Mouse (Mus musculus) MEL (cell line): ENCODE measurements around the gene Acot7. TPM values are rescaled to one million over a fixed set of nuclear protein-coding genes. Genes with fewer than 3 reads are reported as not detected.

ENCODE experiments used
- DNase-seq: peaks from one replicate; pipeline ENCODE4 v3.0.0; 2011; ENCODE audit warnings: low read depth, low spot score
- H3K27ac ChIP-seq: 2 replicates; pipeline ENCODE4 v1.5.1; 2012; ENCODE audit warnings: low read depth, mild to moderate bottlenecking, control low read depth, low read length, moderate library complexity; ENCODE audit not compliant: control insufficient read depth
- H3K27me3 ChIP-seq, 2 experiments: fragments of 150-350 bp in 1 of 2; sonication (generic) in 1 of 2; 2 replicates each; pipeline ENCODE4 v1.6.1; 2012; ENCODE audit warnings: low read length in 2 of 2, mild to moderate bottlenecking in 2 of 2, improper control_type of control experiment in 1 of 2, moderate library complexity in 1 of 2; ENCODE audit not compliant: insufficient read depth in 2 of 2, control insufficient read depth in 1 of 2
- H3K36me3 ChIP-seq, 2 experiments: 2 replicates each; pipeline ENCODE4 v1.6.1; 2012 to 2014; ENCODE audit warnings: low read length in 2 of 2, improper control_type of control experiment in 1 of 2, inconsistent platforms in 1 of 2, mild to moderate bottlenecking in 1 of 2; ENCODE audit not compliant: insufficient read depth in 2 of 2, control insufficient read depth in 1 of 2
- H3K4me1 ChIP-seq, 2 experiments: fragments of 150-350 bp in 1 of 2; sonication (generic) in 1 of 2; 2 replicates each; pipeline ENCODE4 v1.6.1; 2012; ENCODE audit warnings: low read length in 2 of 2, improper control_type of control experiment in 1 of 2, mild to moderate bottlenecking in 1 of 2; ENCODE audit not compliant: insufficient read depth in 2 of 2, control insufficient read depth in 1 of 2
- H3K4me3 ChIP-seq, 2 experiments: fragments of 150-350 bp in 1 of 2; sonication (generic) in 1 of 2; 2 replicates each; pipeline ENCODE4 v1.5.1; 2012; ENCODE audit warnings: low read depth in 2 of 2, low read length in 2 of 2, mild to moderate bottlenecking in 2 of 2, moderate library complexity in 2 of 2, control low read depth in 1 of 2, improper control_type of control experiment in 1 of 2; ENCODE audit not compliant: control insufficient read depth in 1 of 2, insufficient read depth in 1 of 2
- H3K79me2 ChIP-seq: 2 replicates; pipeline ENCODE4 v1.6.1; 2012; ENCODE audit warnings: mild to moderate bottlenecking, low read length, moderate library complexity; ENCODE audit not compliant: control insufficient read depth, poor library complexity, insufficient read depth
- H3K9ac ChIP-seq: 2 replicates; pipeline ENCODE4 v1.6.1; 2012; ENCODE audit warnings: low read depth, mild to moderate bottlenecking, control low read depth, low read length, moderate library complexity; ENCODE audit not compliant: control insufficient read depth, poor library complexity, severe bottlenecking
- H3K9me3 ChIP-seq: fragments of 150-350 bp; sonication (generic); replicated peaks from 2 replicates; pipeline ENCODE4 v1.6.1; 2012; ENCODE audit warnings: mild to moderate bottlenecking, low read length, improper control_type of control experiment, moderate library complexity; ENCODE audit not compliant: insufficient read depth
- BHLHE40 ChIP-seq: IDR thresholded peaks from 2 replicates; pipeline ENCODE4 v1.6.1; 2012; ENCODE audit warnings: low read depth, mild to moderate bottlenecking, inconsistent platforms, low read length, improper control_type of control experiment, borderline replicate concordance
- CHD2 ChIP-seq: IDR thresholded peaks from 2 replicates; pipeline ENCODE4 v1.6.1; 2011; ENCODE audit warnings: low read length, improper control_type of control experiment
- CTCF ChIP-seq, 3 experiments: IDR thresholded peaks in 2 of 3; conservative IDR thresholded peaks in 1 of 3; 2 replicates each; pipeline ENCODE4 v1.5.1; 2011 to 2012; ENCODE audit warnings: low read length in 3 of 3, low read depth in 2 of 3, mild to moderate bottlenecking in 2 of 3, improper control_type of control experiment in 1 of 3, inconsistent platforms in 1 of 3, mixed read lengths in 1 of 3, moderate library complexity in 1 of 3; ENCODE audit not compliant: control insufficient read depth in 1 of 3, insufficient read depth in 1 of 3, poor library complexity in 1 of 3, severe bottlenecking in 1 of 3
- E2F4 ChIP-seq: IDR thresholded peaks from 2 replicates; pipeline ENCODE4 v1.6.1; 2011; ENCODE audit warnings: low read depth, low read length, improper control_type of control experiment, borderline replicate concordance
- ELF1 ChIP-seq: IDR thresholded peaks from 2 replicates; pipeline ENCODE4 v1.6.1; 2014; ENCODE audit warnings: low read depth, mild to moderate bottlenecking, inconsistent platforms, low read length, improper control_type of control experiment, moderate library complexity
- EP300 ChIP-seq, 2 experiments: IDR thresholded peaks; 2 replicates each; pipeline ENCODE4 v1.6.1; 2011; ENCODE audit warnings: improper control_type of control experiment in 2 of 2, low read length in 2 of 2, low read depth in 1 of 2, mild to moderate bottlenecking in 1 of 2
- ETS1 ChIP-seq: IDR thresholded peaks from 2 replicates; pipeline ENCODE4 v1.6.1; 2012; ENCODE audit warnings: low read depth, mild to moderate bottlenecking, inconsistent platforms, low read length, improper control_type of control experiment, moderate library complexity
- GABPA ChIP-seq: IDR thresholded peaks from 2 replicates; pipeline ENCODE4 v1.6.1; 2012; ENCODE audit warnings: low read depth, mild to moderate bottlenecking, inconsistent platforms, low read length, improper control_type of control experiment, moderate library complexity
- GATA1 ChIP-seq: IDR thresholded peaks from 2 replicates; pipeline ENCODE4 v1.6.1; 2011; ENCODE audit warnings: low read depth, low read length, improper control_type of control experiment
- HCFC1 ChIP-seq: IDR thresholded peaks from 2 replicates; pipeline ENCODE4 v1.6.1; 2012; ENCODE audit warnings: low read depth, mild to moderate bottlenecking, inconsistent platforms, low read length, improper control_type of control experiment, moderate library complexity
- JUND ChIP-seq: IDR thresholded peaks from 2 replicates; pipeline ENCODE4 v1.6.1; 2011; ENCODE audit warnings: low read depth, mild to moderate bottlenecking, improper control_type of control experiment, low read length
- KAT2A ChIP-seq: conservative IDR thresholded peaks from 2 replicates; pipeline ENCODE4 v1.6.1; 2012; ENCODE audit warnings: low read depth, low read length, improper control_type of control experiment, inconsistent platforms
- MAFK ChIP-seq: IDR thresholded peaks from 2 replicates; pipeline ENCODE4 v1.6.1; 2011; ENCODE audit warnings: low read depth, mild to moderate bottlenecking, low read length, improper control_type of control experiment, borderline replicate concordance
- MAX ChIP-seq: IDR thresholded peaks from 2 replicates; pipeline ENCODE4 v1.6.1; 2011; ENCODE audit warnings: low read length, improper control_type of control experiment
- MAZ ChIP-seq: IDR thresholded peaks from 2 replicates; pipeline ENCODE4 v1.6.1; 2012; ENCODE audit warnings: low read depth, mild to moderate bottlenecking, inconsistent platforms, low read length, improper control_type of control experiment
- MEF2A ChIP-seq: IDR thresholded peaks from 2 replicates; pipeline ENCODE4 v1.6.1; 2014; ENCODE audit warnings: low read depth, mild to moderate bottlenecking, inconsistent platforms, low read length, improper control_type of control experiment; ENCODE audit not compliant: poor library complexity, insufficient replicate concordance, severe bottlenecking; ENCODE audit errors: extremely low read depth
- MXI1 ChIP-seq: IDR thresholded peaks from 2 replicates; pipeline ENCODE4 v1.6.1; 2011; ENCODE audit warnings: mild to moderate bottlenecking, low read depth, low read length, improper control_type of control experiment
- MYB ChIP-seq: IDR thresholded peaks from 2 replicates; pipeline ENCODE4 v1.6.1; 2011; ENCODE audit warnings: mild to moderate bottlenecking, low read depth, low read length, improper control_type of control experiment
- MYC ChIP-seq: IDR thresholded peaks from 2 replicates; pipeline ENCODE4 v1.6.1; 2011; ENCODE audit warnings: low read depth, mild to moderate bottlenecking, low read length, improper control_type of control experiment, moderate library complexity
- NELFE ChIP-seq: IDR thresholded peaks from 2 replicates; pipeline ENCODE4 v1.6.1; 2011; ENCODE audit warnings: low read depth, low read length, improper control_type of control experiment
- NRF1 ChIP-seq: IDR thresholded peaks from 2 replicates; pipeline ENCODE4 v1.6.1; 2014; ENCODE audit warnings: low read depth, mild to moderate bottlenecking, inconsistent platforms, low read length, improper control_type of control experiment, moderate library complexity; ENCODE audit not compliant: poor library complexity, insufficient read depth, severe bottlenecking
- POLR2A ChIP-seq, 2 experiments: IDR thresholded peaks; 2 replicates each; pipeline ENCODE4 v1.6.1; 2011 to 2012; ENCODE audit warnings: low read length in 2 of 2, mild to moderate bottlenecking in 2 of 2, control low read depth in 1 of 2, improper control_type of control experiment in 1 of 2, low read depth in 1 of 2, moderate library complexity in 1 of 2; ENCODE audit not compliant: control insufficient read depth in 1 of 2, insufficient read depth in 1 of 2, poor library complexity in 1 of 2
- POLR2AphosphoS5 ChIP-seq: IDR thresholded peaks from 2 replicates; pipeline ENCODE4 v1.6.1; 2012; ENCODE audit warnings: low read depth, borderline replicate concordance, mild to moderate bottlenecking, inconsistent platforms, low read length, moderate library complexity, mixed read lengths
- RAD21 ChIP-seq: IDR thresholded peaks from 2 replicates; pipeline ENCODE4 v1.6.1; 2011; ENCODE audit warnings: mild to moderate bottlenecking, low read depth, low read length, improper control_type of control experiment
- RCOR1 ChIP-seq: IDR thresholded peaks from 2 replicates; pipeline ENCODE4 v1.6.1; 2012; ENCODE audit warnings: low read depth, mild to moderate bottlenecking, inconsistent platforms, low read length, improper control_type of control experiment
- SIN3A ChIP-seq: IDR thresholded peaks from 2 replicates; pipeline ENCODE4 v1.6.1; 2012; ENCODE audit warnings: low read length, improper control_type of control experiment, inconsistent platforms
- SMC3 ChIP-seq: IDR thresholded peaks from 2 replicates; pipeline ENCODE4 v1.6.1; 2011; ENCODE audit warnings: low read depth, low read length, improper control_type of control experiment
- TAL1 ChIP-seq: IDR thresholded peaks from 2 replicates; pipeline ENCODE4 v1.6.1; 2012; ENCODE audit warnings: mild to moderate bottlenecking, inconsistent platforms, low read length, moderate library complexity, mixed read lengths
- TBP ChIP-seq: IDR thresholded peaks from 2 replicates; pipeline ENCODE4 v1.8.0; 2011; ENCODE audit warnings: low read depth, low read length, improper control_type of control experiment
- UBTF ChIP-seq: IDR thresholded peaks from 2 replicates; pipeline ENCODE4 v1.6.1; 2012; ENCODE audit warnings: low read depth, mild to moderate bottlenecking, inconsistent platforms, low read length, improper control_type of control experiment, moderate library complexity, borderline replicate concordance; ENCODE audit not compliant: insufficient read depth
- USF1 ChIP-seq: IDR thresholded peaks from 2 replicates; pipeline ENCODE4 v1.6.1; 2014; ENCODE audit warnings: low read depth, mild to moderate bottlenecking, inconsistent platforms, low read length, improper control_type of control experiment, moderate library complexity
- ZC3H11A ChIP-seq: IDR thresholded peaks from 2 replicates; pipeline ENCODE4 v1.6.1; 2012; ENCODE audit warnings: low read depth, mild to moderate bottlenecking, inconsistent platforms, low read length, improper control_type of control experiment
- ZKSCAN1 ChIP-seq: IDR thresholded peaks from 2 replicates; pipeline ENCODE4 v1.6.1; 2012; ENCODE audit warnings: low read depth, mild to moderate bottlenecking, inconsistent platforms, low read length, improper control_type of control experiment, moderate library complexity
- ZMIZ1 ChIP-seq: IDR thresholded peaks from 2 replicates; pipeline ENCODE4 v1.6.1; 2012; ENCODE audit warnings: low read depth, mild to moderate bottlenecking, inconsistent platforms, low read length, improper control_type of control experiment, moderate library complexity
- ZNF384 ChIP-seq: IDR thresholded peaks from 2 replicates; pipeline ENCODE4 v1.6.1; 2012; ENCODE audit warnings: low read depth, mild to moderate bottlenecking, inconsistent platforms, low read length, improper control_type of control experiment
- polyA plus RNA-seq, 2 experiments: library from polyadenylated mRNA; stranded (reverse) in 1 of 2; unstranded in 1 of 2; fragments of >175 nt in 1 of 2; fragments of >200 nt in 1 of 2; gene quantifications; 2 replicates each; pipeline versions ENCODE4 v1.2.1 to v1.2.4; 2012; ENCODE audit warnings: low replicate concordance in 2 of 2, low read depth in 1 of 2; ENCODE audit not compliant: insufficient read length in 2 of 2, insufficient read depth in 1 of 2, missing spikeins in 1 of 2
- total RNA-seq: library from RNA; depleted of rRNA; stranded (reverse); fragments of 300-350 nt; gene quantifications from 2 replicates; pipeline ENCODE4 v1.2.3, GENCODE M21; 2012; rRNA removed

Acot7 gene
- total RNA-seq (81.8 and 92.7 TPM in 2 replicates), polyA plus RNA-seq (100 to 1,000 TPM in 1 of 2 experiments, not detected in 1; 127 TPM)

- DNase-seq: peak; percentile 94
- H3K9me3 ChIP-seq: no peaks in the 10 kb centered on the region
- H3K27me3 ChIP-seq: no peaks in the 10 kb centered on the region
- H3K9ac ChIP-seq: peak within 1 kb of the TSS; percentile 93
- peak within 1 kb of the TSS; percentile 72 to 85 for H3K4me3 ChIP-seq
- H3K27ac ChIP-seq: peak within 1 kb of the TSS; percentile 78
- peaks cover 1 to 22% of the 10 kb centered on the region in 2 experiments; a peak in 3 of 4 replicates for H3K36me3 ChIP-seq
- H3K4me1 ChIP-seq: peaks cover 6 to 31% of the 10 kb centered on the region in 2 experiments
- peaks cover 48% of the 10 kb centered on the region for H3K79me2 ChIP-seq
- TF ChIP-seq NELFE: peak; percentile 91
- no peak for TF ChIP-seq GABPA
- 0 out of 2 replicates have a peak, but pooled peaks have one; percentile 58 for TF ChIP-seq MYC
- TF ChIP-seq MAZ: no peak; the same call in 1 of the 2 replicates
- peak; percentile 57; the same call in 1 of the 2 replicates for TF ChIP-seq MXI1
- TF ChIP-seq HCFC1: peak; percentile 57
- TF ChIP-seq MAX: no peak; the same call in none of the 2 replicates
- no peak for TF ChIP-seq RCOR1
- TF ChIP-seq CHD2: no peak
- no peak for TF ChIP-seq SIN3A
- TF ChIP-seq RAD21: no peak
- no peak for TF ChIP-seq KAT2A
- no peak for TF ChIP-seq ZC3H11A
- TF ChIP-seq NRF1: peak; percentile 64
- TF ChIP-seq POLR2A (IDR thresholded peaks at IDR 0.05; ENCODE audit: control insufficient read depth in 1 of 2, insufficient read depth in 1 of 2, low read depth in 1 of 2, low read length in 2 of 2, poor library complexity in 1 of 2): peak; percentile 81 to 97
- TF ChIP-seq JUND: no peak
- 0 out of 2 replicates have a peak, but pooled peaks have one; percentile 9 for TF ChIP-seq ETS1
- no peak for TF ChIP-seq TAL1
- TF ChIP-seq GATA1: no peak
- TF ChIP-seq BHLHE40: no peak
- no peak for TF ChIP-seq E2F4
- no peak for TF ChIP-seq MAFK
- TF ChIP-seq TBP: peak; percentile 66
- TF ChIP-seq MEF2A: no peak
- no peak for TF ChIP-seq UBTF
- peak in 1 of 2 experiments; percentile 7; a peak in 2 of 4 replicates for TF ChIP-seq EP300 (IDR thresholded peaks at IDR 0.05; ENCODE audit: low read depth in 1 of 2, low read length in 2 of 2)
- no peak for TF ChIP-seq ZNF384
- no peak for TF ChIP-seq ELF1
- TF ChIP-seq CTCF (IDR thresholded peaks at IDR 0.05 in 2 of 3, conservative IDR thresholded peaks at IDR 0.05 in 1 of 3; ENCODE audit: control insufficient read depth in 1 of 3, insufficient read depth in 1 of 3, low read depth in 2 of 3, low read length in 3 of 3, poor library complexity in 1 of 3, severe bottlenecking in 1 of 3): no peak
- peak; percentile 36; the same call in 1 of the 2 replicates for TF ChIP-seq MYB
- no peak for TF ChIP-seq POLR2AphosphoS5
- TF ChIP-seq ZKSCAN1: no peak
- TF ChIP-seq USF1: no peak; the same call in 1 of the 2 replicates
- TF ChIP-seq ZMIZ1: peak; percentile 58; the same call in 1 of the 2 replicates
- TF ChIP-seq SMC3: no peak
These were observed at the start of gene Acot7 for GRCm38 (mm10) chr4:152177537-152178343. Gene Acot7 (plus strand): TSS chr4:152178134.
